Comparison of ENCODE assay signal across 24 mouse cellular contexts in the genomic region with DNA sequence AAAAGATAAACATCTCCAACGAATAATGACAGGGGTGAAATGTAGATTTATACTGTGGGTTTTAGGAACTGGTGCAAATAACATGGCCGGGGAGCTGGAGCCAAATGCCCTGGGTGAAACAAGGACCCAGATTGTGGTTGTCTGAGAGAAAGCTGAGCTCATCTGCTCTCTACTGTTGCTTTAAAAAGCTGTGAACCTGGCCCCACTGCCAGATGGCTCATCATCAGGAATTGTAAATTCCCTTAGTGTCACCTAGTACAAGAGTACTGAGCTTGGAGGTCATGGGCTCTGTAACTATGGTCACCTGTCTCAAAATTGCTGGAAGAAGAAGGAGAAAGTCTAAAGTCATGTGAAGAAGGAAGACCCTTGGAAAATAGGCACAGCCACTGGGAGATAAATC.
"Had no signal": no experiment of that assay in that cellular context is flagged by ENCODE, and none has a peak within 500 bp of the region (broad histone marks: within the 10 kb centered on the region; RNA-seq: fewer than 3 reads in every experiment).

No protein-coding gene starts in this region.

- H3K27ac ChIP-seq: kidney, postnatal 0 days; layer of hippocampus, adult 2 months; limb, embryonic 10.5 days; limb, embryonic 13.5 days; liver, embryonic 12.5 days; liver, embryonic 15.5 days; lung, embryonic 15.5 days; midbrain, embryonic 10.5 days; midbrain, embryonic 13.5 days; neural tube, embryonic 13.5 days; stomach, postnatal 0 days had no signal

- H3K4me1 ChIP-seq: midbrain, embryonic 10.5 days; midbrain, embryonic 13.5 days; neural tube, embryonic 13.5 days had no signal

- DNase-seq: kidney, postnatal 25 days; layer of hippocampus, adult 9-11 months; liver; lung, adult 18-20 months; lung, postnatal 10 days; lung, postnatal 36 days; retina, postnatal 1 day; right cerebral cortex, postnatal 25 days; thymus, adult 2 months; thymus, postnatal 14 days; thymus, postnatal 4 days had no signal

- H3K9ac ChIP-seq: limb, embryonic 13.5 days; liver, embryonic 12.5 days; liver, embryonic 15.5 days; lung, embryonic 15.5 days; midbrain, embryonic 13.5 days; neural tube, embryonic 13.5 days had no signal

- H3K27me3 ChIP-seq: limb, embryonic 13.5 days; liver, embryonic 12.5 days; liver, embryonic 15.5 days; lung, embryonic 15.5 days; megakaryocyte, embryonic 14.5 days; midbrain, embryonic 13.5 days; neural tube, embryonic 13.5 days had no signal

- H3K4me3 ChIP-seq: layer of hippocampus, adult 2 months; limb, embryonic 10.5 days; limb, embryonic 13.5 days; liver, embryonic 12.5 days; liver, embryonic 15.5 days; lung, embryonic 15.5 days; megakaryocyte, embryonic 14.5 days; midbrain, embryonic 10.5 days; midbrain, embryonic 13.5 days; myocyte; neural tube, embryonic 13.5 days had no signal

- H3K36me3 ChIP-seq: liver, embryonic 15.5 days; lung, embryonic 15.5 days; midbrain, embryonic 13.5 days; neural tube, embryonic 13.5 days had no signal
